ENCODE assay signal across 7 mouse cellular contexts in the genomic region with DNA sequence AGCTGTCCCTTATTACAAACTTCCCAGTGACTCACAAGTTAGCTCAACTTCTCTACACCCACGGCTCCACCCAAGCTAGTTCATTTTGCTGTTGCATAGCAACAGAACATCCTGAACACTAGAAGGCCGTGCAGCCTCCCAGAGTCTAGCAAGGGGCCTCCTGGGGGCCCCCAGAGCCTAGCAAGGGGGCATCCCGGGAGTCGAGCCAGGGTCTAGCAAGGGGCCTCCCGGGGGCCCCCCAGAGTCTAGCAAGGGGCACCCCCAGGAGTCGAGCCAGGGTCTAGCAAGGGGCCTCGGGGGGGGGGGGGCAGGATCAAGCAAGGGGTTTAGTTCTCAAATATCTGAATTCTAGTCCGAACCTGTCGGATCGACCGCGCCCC. TPM values are rescaled to one million over a fixed set of nuclear protein-coding genes. Genes with fewer than 3 reads are reported as not detected.
DNase-seq lines count a peak whose midpoint lies in the region; ATAC-seq and TF ChIP-seq lines count a peak whose summit lies in the region.

No protein-coding gene starts in this region.

- intact Hi-C loops in left cerebral cortex, postnatal 10 days (cut with DNase I) = loop anchor here (5.0 kb wide), 2 partner anchors 48 to 223 kb away; no protein-coding TSS in a partner anchor

- H3K9me3 ChIP-seq in hindbrain, embryonic 14.5 days (ENCODE audit: control insufficient read depth, low read length) = no peaks in the 10 kb centered on the region
- H3K9me3 ChIP-seq in megakaryocyte, embryonic 14.5 days = no peaks in the 10 kb centered on the region

- no peaks in the 10 kb centered on the region for H3K4me1 ChIP-seq in cerebellum, adult 2 months (ENCODE audit: control insufficient read depth, insufficient read depth, low read length)
- H3K4me1 ChIP-seq in hindbrain, embryonic 14.5 days (replicated peaks; ENCODE audit: control insufficient read depth, insufficient read depth, low read length) = peaks cover 5% of the 10 kb centered on the region; the same call in 1 of the 2 replicates
- peaks cover 28% of the 10 kb centered on the region for H3K4me1 ChIP-seq in megakaryocyte, embryonic 14.5 days

- H3K4me2 ChIP-seq in hindbrain, embryonic 14.5 days (replicated peaks) = peak overlapping the region; percentile 82

- ATAC-seq in hindbrain, embryonic 14.5 days (ENCODE audit: low FRiP score) = peak; percentile 56; the same call in 1 of the 2 replicates

- no peak for TF ChIP-seq POLR2A in cerebellum, adult 2 months (IDR thresholded peaks at IDR 0.05; ENCODE audit: borderline replicate concordance, insufficient read depth, low read length)

- TF ChIP-seq CTCF in cerebellum, adult 2 months (IDR thresholded peaks at IDR 0.05; ENCODE audit: borderline replicate concordance, insufficient read depth, low read depth, low read length) = no peak

- H3K36me3 ChIP-seq in hindbrain, embryonic 14.5 days (replicated peaks; ENCODE audit: control insufficient read depth, insufficient read depth) = peaks cover 32% of the 10 kb centered on the region
- H3K36me3 ChIP-seq in megakaryocyte, embryonic 14.5 days (replicated peaks; ENCODE audit: low read length) = peaks cover 32% of the 10 kb centered on the region

- peak overlapping the region; percentile 72 for H3K9ac ChIP-seq in hindbrain, embryonic 14.5 days

- H3K4me3 ChIP-seq in cerebellum, adult 2 months (replicated peaks; ENCODE audit: insufficient read depth, low read depth, low read length) = peak overlapping the region; percentile 95
- peak overlapping the region; percentile 76 for H3K4me3 ChIP-seq in hindbrain, embryonic 14.5 days (replicated peaks; ENCODE audit: low read length)
- peak overlapping the region; percentile 94 for H3K4me3 ChIP-seq in megakaryocyte, embryonic 14.5 days (replicated peaks)

- peak overlapping the region; percentile 75 for H3K27ac ChIP-seq in cerebellum, adult 2 months (ENCODE audit: insufficient read depth, low read length)
- peak overlapping the region; percentile 97 for H3K27ac ChIP-seq in hindbrain, embryonic 14.5 days

- DNase-seq in R1 (ENCODE audit: low read depth, low spot score) = peak; percentile 90
- DNase-seq in cerebellum, adult 2 months = peak in 1 of 2 experiments; percentile 43
- peak; percentile 58 to 60 for DNase-seq in frontal cortex, postnatal 10 days (ENCODE audit: low spot score in 2 of 2)
- peak; percentile 63 for DNase-seq in hindbrain, embryonic 14.5 days (ENCODE audit: low spot score)
- peak; percentile 50 to 71 for DNase-seq in left cerebral cortex, postnatal 10 days (ENCODE audit: extremely low spot score in 1 of 2, low spot score in 2 of 2)
- DNase-seq in right cerebral cortex, postnatal 10 days (ENCODE audit: low spot score in 2 of 2) = peak; percentile 73 to 80

- WGBS in cerebellum, adult 2 months = 0% methylated on average over 12 of the region's 12 CpGs
- WGBS in hindbrain, embryonic 14.5 days = 0% methylated on average over 12 of the region's 12 CpGs

- no peaks in the 10 kb centered on the region for H3K27me3 ChIP-seq in cerebellum, adult 2 months (ENCODE audit: control insufficient read depth, insufficient read depth, low read length)
- no peaks in the 10 kb centered on the region for H3K27me3 ChIP-seq in hindbrain, embryonic 14.5 days (ENCODE audit: control insufficient read depth, insufficient read depth, low read length)
- no peaks in the 10 kb centered on the region for H3K27me3 ChIP-seq in megakaryocyte, embryonic 14.5 days (replicated peaks)

RNA-seq across cellular contexts. Expression of gene Sfr1, which starts 0.8 kb away (rescaled TPM):
- 81.6 and 84.8 TPM in 2 replicates for polyA plus RNA-seq in cerebellum, adult 2 months (2012; rRNA removed)
- polyA plus RNA-seq in hindbrain, embryonic 14.5 days (2014; fragmentation: Nextera tagmentation; extraction: Ambion mirVana) = 167 and 168 TPM in 2 replicates
- 100 to 1,000 TPM; 101 to 111 TPM for total RNA-seq in left cerebral cortex, postnatal 10 days (2021)
- 4.5 and 9.7 TPM in 2 replicates for polyA plus RNA-seq in megakaryocyte, embryonic 14.5 days (2012; ENCODE audit: insufficient read depth, low replicate concordance)

RNA-seq across cellular contexts. Expression of gene Col17a1, which starts 38.8 kb away (rescaled TPM):
- polyA plus RNA-seq in cerebellum, adult 2 months (2012; rRNA removed) = 3.6 and 4.1 TPM in 2 replicates
- 0.17 and 0.29 TPM in 2 replicates for polyA plus RNA-seq in hindbrain, embryonic 14.5 days (2014; fragmentation: Nextera tagmentation; extraction: Ambion mirVana)
- under 1 TPM; 0.32 to 0.51 TPM for total RNA-seq in left cerebral cortex, postnatal 10 days (2021)
- not detected in 2 replicates for polyA plus RNA-seq in megakaryocyte, embryonic 14.5 days (2012; ENCODE audit: insufficient read depth, low replicate concordance)
